Mouse (Mus musculus): Measurements from ENCODE around the gene Sprtn.
A peak's percentile ranks its signal among the peaks of the same experiment; 100 is the strongest.

The Sprtn gene

DNA sequence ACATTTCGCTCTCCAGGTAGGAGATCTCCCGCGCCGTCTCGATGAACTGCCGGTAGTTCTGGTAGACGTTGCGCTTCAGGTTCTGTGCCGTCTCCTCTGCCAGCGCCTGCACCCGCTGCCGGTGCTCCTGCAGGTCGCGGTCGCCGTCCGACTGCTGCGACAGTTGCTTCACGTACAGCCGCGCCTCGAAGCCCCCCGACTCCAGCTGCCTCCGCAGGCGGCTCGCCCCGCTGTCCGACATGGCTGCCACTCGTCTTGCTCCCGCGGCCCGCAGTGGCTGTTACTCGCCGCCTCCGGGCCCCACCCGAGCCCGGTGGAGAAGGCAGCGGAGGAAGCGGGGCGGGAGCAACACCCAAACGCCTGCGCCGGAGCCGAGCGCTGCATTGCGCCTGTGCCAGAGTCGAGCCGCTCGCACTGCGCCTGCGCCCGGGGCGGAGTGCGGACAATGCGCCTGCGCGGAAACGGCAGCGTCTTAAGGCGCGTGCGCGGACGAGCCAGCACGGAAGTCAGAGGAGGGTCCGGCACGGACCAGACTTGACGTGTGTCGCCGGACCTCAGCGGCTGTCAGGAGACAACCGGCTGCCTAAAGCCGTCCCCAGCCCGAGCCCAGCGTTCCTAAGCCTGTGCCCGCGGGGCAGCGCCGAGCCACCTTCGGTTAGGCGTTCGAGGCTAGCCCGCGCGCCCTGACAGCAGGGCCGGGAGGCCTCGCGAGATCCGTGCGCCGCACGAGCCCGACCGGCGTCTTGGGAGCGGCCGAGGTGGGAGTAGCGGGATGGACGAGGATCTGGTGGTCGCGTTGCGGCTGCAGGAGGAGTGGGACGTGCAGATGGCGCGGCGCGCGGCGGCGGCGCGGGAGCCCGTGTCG lies at the start of gene Sprtn, which contains the start of gene Exoc8:
Gene Sprtn (plus strand): TSS at position 501 of the 865 bp plus-strand sequence.
Gene Exoc8 (minus strand): TSS at position 320 of the 865 bp plus-strand sequence.
- DNase-seq: peak; percentile 97

DNA sequence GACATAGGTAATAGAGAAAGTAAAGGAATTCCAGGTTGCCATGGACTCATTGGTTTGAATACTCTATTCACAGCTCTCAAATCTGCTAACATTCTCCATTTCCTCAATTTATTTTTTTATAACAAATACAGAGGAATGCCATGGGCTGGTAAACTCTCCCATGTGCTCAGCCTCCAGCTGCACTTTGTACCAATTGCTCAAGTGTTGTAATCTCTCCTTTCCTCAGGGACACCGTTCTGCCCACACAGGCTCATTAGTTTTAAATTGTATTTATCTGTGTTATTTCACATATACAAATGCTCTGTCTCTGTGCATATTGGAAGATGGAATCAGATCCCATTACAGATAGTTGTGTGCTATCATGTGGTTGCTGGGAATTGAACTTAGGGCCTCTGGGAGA lies 44.2 kb upstream of the Sprtn start:
- DNase-seq: no peak

DNA sequence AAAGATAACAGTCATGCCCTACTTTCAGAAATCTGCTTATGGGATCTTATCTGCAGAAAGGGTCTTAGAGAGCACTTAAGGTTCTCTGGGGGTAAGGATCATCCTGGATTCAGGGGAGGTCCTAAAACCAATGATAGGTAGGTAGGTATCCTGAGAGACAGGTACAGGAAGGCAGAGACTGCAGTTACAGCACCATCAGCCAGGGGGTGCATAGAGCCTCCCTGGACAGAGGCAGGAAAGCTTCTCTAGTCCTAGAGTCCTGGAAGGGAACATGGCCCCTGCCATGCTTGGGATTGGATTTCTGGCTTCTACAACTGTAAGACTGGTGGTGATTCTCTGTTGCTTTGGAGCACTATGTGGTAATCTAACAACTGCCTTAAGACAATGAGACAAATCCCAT lies 38.2 kb upstream of the Sprtn start:
- no peak for DNase-seq

DNA sequence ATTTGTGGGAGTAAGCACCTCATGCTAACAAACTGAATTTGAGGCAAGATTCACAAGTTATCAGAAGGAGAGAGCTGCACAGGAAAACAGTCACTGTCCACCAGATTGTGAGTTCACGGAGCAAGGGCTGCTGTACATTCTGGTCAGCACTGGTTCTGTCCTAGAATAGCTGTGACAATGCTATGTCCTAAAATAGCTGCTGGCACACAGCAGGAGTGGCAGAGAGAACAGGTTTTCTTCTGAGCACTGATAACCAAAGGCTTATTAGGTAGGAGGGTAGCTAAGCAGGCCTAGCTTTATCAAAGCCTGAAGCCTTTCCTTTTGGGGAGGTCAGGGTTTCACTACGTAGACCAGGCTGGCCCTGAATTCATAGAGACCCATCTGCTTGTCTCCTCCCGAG lies 37.5 kb upstream of the Sprtn start:
- DNase-seq: peak; percentile 49

DNA sequence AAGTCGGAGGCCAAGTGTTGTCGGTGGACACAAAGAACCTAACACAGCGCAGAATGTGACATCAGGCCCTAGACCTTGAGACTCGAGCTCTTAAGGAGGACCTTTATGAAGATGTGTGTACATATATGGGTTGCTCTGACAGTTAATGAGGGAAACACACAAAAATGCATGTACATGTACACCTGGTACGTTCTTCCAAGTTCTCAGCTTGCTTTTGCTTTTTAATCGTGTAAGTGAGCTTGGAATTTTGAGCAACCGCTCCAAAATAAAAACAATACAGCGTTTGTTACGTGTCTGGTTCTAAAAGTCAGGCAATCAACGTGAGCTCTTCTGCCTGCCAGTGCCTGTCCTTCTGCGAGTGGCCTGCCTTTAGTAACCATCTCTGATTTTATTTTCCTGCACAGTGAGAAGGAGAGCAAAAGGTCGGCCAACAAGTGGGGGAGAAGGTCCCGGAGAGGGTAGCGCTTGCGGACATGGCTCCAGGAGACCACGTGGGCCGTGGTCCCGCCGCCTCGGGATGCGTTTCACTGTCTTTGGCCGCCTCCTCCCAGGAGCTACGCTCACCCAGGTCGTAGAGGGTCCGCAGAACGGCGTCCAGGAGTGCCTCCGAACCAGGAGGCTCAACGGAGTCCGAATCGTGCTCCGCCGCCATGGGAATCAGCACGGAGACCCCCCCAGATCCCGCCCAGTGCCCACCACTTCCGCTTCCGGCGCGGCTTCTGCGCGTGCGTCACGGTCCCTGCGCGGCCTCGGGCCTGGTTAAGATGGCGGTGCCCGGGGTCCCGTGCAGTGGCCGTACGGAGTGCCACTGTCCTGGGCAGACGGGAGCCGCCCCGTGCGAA lies 35.1 kb upstream of the Sprtn start, which contains the start of the genes Gnpat and 2810004N23Rik:
Gene Gnpat (plus strand): TSS at position 713 of the 842 bp plus-strand sequence.
Gene 2810004N23Rik (minus strand): TSS at position 800 of the 842 bp plus-strand sequence.
- peak; percentile 90 for DNase-seq

DNA sequence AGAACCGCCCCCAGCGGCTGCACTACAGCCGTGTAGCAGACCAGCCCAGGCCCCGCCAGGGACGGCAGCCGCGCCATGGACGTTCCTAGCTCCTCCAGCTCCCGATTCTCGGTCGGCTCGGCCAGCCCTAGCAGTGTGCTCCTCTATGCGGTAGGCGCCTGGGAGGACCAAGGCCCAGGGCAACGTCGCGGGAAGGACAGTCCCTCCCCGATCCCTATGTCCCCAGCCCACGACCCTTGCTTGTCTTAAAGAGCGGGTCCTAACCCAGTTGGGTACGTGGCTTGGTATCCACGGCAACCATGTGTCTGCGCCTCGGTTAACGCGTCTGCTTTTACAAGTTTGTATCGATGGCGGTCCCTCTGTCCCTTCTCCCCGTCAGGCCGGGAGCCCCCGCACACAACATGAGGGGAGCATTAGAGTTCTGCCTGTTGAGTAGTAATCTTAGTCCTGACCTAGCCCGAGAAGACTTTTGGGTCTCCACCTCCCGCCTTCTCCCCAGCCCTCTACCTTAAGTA lies 34.5 kb upstream of the Sprtn start:
- DNase-seq: no peak

DNA sequence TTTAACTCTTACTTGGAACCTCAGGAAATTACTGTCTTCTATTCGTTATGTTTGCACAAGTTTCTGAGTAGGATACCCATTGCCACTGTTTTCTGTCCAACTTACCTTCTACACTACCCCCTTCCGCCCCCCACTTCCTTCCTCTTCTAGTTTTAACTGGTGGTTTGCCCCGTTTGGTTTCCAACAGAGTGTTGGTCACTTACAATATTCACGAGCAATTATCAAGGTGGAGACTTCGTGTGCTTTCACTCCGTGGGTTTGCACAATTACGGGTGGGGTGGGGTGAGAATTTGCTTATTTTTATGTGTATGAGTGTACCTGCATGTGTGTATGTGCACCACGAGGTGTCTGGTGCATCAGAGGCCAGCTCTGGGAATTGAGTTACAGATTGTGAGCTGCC lies 34.0 kb upstream of the Sprtn start:
- no peak for DNase-seq

DNA sequence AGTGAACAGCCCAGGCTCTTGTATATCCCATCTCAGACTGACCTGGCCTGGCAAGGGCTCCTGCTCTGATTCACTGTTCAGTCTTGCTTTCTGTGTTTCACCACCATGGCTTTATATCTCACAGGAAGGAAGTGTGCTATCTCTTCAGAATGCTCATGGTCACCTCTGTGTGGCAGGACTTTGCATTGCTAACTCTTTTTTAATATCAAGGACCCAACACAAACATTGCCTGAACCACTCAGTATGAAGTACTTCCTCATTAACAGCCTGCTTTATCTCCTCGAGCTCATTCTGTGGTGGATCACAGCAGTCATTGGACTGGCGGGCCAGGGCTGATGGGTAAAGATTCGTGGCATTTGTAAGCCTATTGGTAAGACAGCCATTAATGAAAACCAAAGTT lies 31.0 kb upstream of the Sprtn start:
- no peak for DNase-seq

DNA sequence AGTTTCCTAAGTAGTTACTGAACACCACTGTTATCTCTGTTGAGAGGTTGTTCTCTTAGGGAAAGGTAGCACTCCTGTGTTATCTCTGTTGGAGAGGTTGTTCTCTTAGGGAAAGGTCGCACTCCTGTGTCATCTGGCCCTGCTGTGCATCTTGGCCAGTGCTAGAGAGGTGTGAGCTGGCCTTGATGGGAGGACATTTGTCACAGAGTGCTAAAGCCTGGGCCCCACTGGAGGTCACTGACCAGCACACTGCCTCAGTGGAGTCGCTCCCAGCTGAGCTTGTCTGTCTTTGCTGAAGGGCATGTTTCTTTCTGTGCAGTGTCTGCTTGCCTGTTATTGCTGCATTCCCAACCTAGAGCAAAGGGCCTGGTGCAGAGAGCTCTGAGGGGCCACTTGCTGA lies 30.6 kb upstream of the Sprtn start:
- DNase-seq: no peak

DNA sequence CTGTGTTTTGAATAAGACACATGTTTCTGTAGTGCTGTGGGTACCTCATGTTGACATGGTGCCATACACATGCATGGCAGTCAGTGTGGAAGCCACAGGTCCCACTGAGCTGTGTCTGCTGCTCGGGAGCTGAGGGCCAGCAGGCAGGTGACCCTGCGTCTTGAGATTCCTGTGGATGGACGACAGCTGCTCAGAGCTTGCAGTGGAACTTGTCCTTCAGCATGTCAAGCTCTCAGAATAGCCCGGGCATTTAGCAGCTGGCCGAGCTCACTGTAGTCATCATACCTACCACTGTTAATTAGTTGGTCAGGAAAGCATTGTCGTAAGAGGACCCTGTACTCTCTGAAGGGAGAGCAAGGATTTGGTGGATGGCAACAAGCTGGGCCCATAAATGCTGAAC lies 28.0 kb upstream of the Sprtn start:
- DNase-seq: no peak

DNA sequence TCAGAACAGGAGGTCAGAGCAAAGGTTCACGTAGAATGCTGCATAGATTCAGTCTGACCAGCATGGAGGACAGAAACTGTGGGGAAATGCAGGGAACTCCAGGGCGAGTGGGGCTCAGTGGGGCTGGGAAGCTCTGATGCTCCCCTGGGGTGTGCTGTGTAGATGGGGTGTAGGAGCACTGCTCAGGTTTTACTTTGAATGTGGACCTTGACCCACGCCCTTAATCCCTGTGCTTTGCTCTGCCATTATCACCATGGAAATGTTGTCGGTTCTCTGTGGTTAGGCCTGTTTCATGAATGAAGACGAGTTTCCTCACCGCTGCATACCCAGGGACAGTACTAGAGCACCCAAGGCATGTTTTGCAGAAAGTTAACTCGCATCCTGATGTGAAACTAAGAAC lies 26.2 kb upstream of the Sprtn start:
- DNase-seq: no peak

DNA sequence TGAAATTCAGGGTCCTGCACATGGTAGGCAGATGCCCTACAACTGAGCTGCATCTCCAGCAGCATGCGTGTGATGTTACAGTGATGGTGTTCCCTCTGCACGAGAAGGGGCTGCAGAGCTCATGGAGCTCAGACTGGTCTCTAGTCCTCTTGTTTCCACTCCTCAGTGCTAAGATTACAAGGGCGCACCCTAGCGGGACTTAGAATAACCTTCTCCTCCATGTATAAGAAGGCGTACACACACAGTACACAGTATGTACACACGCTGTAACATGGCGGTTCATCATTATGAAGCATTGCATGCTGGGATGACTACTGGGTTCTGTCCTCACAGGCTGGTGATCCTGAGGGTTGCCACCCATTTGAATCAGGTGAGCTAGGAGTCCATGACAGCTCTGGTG lies 25.6 kb upstream of the Sprtn start:
- no peak for DNase-seq

DNA sequence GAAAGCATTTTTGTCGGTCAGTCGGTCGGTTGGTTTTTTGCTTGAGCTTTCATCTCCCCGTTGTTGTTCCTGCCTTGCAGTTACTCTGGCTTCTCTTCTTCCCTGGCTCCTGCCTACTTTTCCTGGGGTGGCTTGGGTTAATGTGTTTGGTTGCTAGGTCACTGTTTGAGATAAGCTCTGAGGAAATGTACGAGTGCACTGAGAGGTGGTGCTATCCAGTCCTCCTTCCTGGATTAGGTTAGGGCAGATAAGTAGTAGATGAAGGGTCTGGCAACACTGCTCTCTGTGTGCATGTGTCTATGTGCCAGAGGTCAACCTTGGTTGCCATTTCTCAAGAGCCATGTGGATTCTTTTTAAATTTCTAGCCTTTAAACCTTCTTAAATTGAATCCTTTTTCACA lies 25.0 kb upstream of the Sprtn start:
- DNase-seq: no peak

DNA sequence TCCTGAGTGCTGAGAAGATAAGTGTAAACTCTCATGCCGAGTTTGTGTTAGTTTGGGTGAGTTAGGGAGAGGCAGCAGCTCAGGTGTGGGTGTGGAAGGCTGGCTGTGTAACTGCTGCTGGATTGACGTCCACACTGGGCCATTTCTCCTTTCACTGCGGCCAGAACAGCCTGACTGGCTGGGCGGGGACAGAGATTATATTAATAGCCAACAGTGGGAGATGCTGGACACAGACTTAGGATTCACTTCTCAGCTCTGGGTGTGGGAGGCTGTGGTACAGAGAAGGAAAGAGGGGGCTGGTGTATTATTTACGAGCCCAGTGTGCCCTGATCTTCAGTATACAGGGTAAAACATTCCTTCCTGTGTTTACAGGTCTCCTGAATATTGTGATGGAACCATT lies 19.5 kb upstream of the Sprtn start:
- DNase-seq: no peak

DNA sequence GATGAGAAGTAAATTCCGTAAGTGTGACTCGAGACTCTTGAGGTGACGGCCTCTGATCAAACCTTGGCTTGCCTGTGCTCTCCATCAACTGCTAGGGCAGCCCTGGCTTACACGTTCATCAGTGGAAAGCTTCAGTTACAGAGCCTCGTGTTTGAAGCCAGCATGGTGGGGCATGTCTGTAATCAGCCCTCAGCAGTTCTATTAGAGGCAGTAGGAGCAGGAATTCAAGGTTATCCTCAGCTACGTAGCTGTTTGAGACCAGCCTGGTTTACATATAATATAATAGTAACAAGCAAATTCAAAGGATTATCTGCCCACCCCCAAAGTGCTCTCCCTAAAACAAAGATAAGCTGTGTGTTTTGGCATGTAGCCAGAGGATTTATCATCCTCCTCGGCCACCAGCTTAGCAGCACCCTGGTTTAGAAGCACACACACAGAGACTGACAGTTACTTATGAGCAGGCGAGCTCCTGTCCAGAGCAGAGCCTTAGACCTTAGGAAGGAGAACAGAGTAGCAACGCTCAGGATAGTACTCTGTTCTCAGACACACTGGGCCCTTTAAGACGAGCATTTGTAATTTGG lies 18.6 kb upstream of the Sprtn start:
- DNase-seq: no peak

DNA sequence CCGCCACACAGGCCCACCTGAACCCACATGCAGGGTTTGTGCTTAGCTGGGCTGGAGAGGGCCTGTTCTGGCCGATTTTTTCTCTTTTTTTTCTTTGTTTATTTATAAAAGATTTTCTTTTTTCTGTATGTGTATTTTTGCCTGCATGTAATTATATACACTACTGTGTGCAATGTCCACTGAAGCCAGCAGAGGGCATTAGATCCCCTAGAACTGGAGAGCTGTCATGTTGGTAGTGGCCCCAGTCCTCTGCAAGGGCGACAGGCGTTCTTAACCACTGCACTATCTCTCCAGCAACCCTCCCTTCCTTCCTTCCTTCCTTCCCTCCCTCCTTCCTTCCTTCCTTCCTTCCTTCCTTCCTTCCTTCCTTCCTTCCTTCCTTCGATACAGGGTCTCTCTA lies 9.3 kb upstream of the Sprtn start:
- no peak for DNase-seq

DNA sequence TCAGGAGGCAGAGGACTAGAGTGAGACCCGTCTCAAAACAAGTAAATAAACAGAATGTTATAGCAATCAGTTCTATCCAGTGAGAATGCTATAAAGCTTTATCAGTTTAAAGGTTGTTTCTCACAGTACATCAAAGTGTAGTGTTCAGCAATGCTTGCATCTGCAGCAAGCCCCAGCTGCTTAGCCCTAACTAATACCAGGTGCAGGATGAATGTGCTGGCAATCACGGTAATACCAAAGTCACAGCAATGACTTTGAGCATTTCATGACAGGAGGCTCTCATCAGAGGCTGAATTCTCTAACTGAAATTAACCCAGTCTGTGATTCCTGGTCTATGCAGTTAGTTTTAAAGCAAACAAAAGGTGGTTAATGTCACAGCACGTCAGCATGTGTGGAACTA lies 5.1 kb upstream of the Sprtn start:
- DNase-seq: no peak

DNA sequence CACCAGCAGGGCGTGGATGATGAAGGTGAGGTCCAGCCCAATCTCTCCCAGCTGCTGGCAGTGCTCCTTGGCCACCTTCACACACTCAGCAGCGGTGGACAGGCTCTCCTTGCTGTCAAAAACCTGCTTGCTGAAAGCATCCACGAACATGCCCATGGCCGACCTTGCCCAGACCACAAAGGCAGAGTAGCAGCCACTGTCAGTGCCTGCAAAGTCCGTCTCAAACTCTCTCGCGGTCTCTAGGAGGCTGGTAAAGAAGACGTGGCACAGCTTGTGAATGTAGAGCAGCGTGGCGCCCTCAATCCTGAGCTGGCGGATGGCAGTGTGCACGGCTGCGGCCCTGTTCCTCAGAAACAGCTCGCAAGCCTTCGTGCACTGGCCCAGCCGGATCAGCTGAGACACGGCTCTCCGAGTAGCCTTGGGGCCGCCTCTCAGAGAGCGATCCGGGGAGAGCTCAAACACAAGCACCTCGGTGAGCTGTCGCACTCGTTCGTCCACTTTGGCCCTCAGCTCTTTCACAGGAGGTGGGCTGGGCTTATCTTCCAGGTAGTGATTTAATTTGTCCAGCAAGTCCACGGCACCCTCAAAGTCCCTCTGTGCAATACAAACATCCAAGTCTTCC lies 1.6 kb upstream of the Sprtn start:
- DNase-seq: peak; percentile 42

DNA sequence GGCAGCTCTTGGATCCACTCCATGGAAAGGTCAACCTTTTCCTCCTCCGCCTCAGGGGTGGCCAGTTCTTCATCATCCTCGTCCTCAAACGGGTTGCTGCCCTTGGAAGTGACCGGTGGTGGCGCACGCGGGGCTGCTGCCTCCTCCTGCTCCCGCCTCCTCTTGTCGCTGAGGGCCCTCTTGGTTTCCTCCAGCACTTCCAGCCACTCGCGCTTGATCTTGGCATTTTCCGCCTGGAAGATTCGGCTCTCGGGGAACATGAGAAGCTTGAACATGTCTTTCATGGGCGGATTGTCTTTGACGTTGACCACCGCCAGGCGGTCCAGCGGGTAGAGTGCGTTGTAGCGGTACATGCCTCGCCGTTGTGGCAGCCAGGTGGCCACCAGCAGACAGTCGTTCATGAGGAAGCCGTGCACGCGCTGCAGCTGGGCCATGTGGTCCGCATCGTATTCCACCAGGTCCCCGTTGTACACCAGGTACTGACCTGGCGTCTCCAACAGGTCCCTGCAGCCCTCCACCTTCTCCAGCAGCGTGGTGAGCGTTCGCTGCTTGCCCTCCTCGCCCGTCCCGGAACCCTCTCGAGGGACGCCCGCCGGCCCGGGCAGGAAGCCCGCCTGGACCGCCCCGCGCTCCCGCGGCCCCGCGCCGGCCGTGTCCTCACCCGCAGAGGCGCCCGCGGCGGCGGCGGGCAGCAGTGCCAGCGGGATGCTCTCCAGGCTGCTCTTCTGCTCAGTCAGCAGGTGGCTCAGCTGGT lies 877 bp upstream of the Sprtn start:
- DNase-seq: peak; percentile 85

DNA sequence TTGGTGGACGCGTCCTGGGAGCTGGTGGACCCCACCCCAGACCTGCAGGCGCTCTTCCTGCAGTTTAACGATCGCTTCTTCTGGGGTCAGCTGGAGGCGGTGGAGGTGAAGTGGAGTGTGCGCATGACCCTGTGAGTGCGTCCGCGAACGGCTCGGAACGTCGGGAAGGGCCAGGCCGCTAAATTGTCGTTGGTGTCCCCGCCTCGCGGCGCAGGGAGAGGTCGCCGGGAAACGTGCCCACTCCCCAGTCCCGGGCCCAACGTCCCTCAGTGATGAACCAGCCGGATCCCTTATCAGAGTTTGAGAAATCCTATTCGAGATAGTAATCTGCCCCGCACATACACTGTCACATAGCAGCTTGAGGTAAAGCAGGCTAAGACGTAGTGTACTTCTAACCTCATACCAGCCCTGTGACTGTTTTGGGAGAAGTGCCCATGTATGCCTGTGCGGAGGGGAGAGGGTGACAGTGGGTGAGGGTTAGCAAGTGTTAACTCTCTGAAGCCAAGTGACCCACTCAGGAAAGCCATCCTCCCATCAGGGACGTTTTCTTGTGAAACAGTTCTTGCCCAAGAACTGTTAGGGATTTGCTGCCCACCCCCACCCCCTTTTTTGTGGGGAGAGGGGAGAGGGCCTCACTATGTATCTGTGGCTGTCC lies 692 bp downstream of the Sprtn start:
- DNase-seq: no peak

DNA sequence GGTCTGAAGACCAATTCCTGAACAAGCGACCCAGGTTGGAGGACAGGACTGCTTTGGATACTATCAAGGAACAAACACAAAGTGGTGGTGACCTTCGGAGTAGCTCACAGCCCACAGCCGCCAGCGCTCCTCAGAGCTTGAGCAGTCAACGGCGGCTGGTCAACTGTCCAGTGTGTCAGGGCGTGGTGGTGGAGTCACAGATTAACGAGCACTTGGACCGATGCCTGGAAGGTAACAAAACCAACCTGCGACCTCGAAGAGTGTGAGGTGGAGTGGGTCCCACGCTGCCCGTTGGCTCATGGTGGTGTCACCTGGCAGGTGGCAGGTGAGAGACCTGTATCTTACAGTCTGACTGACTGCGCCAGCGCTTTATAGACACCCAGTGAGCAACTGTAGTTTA lies 5.5 kb downstream of the Sprtn start:
- DNase-seq: no peak
